Mouse (Mus musculus) embryonic facial prominence, embryonic 13.5 days (tissue): ENCODE data around the gene Kiss1r. TPM values are rescaled to one million over a fixed set of nuclear protein-coding genes. Genes with fewer than 3 reads are reported as not detected.
A peak's percentile ranks its signal among the peaks of the same experiment; 100 is the strongest.
"Not testable (repeated sequence)": the region's sequence is repeated elsewhere in the genome, so short reads cannot be mapped to it uniquely, and the experiment has no call there.

ENCODE experiments used
- ATAC-seq: fragments of 200-750 bp; cut with Nextera tagmentation; 2 replicates; pipeline ENCODE4 v1.8.0; 2017; ENCODE audit warnings: low read depth; ENCODE audit not compliant: insufficient number of reproducible peaks, insufficient read depth, low FRiP score, low TSS enrichment
- H3K27ac ChIP-seq: fragments of 300-500 bp; sonication (generic); 2 replicates; pipeline ENCODE4 v1.5.1; 2015; ENCODE audit warnings: moderate library complexity, mild to moderate bottlenecking, inconsistent platforms
- H3K27me3 ChIP-seq: fragments of 300-500 bp; sonication (generic); 2 replicates; pipeline ENCODE4 v1.6.1; 2015; ENCODE audit warnings: mild to moderate bottlenecking, inconsistent platforms
- H3K36me3 ChIP-seq: fragments of 300-500 bp; sonication (generic); 2 replicates; pipeline ENCODE4 v1.6.1; 2015; ENCODE audit warnings: mild to moderate bottlenecking, inconsistent platforms
- H3K4me1 ChIP-seq: fragments of 300-500 bp; sonication (generic); 2 replicates; pipeline ENCODE4 v1.6.1; 2015; ENCODE audit warnings: inconsistent platforms
- H3K4me2 ChIP-seq: fragments of 300-500 bp; sonication (generic); 2 replicates; pipeline ENCODE4 v1.6.1; 2015; ENCODE audit warnings: moderate library complexity, mild to moderate bottlenecking, inconsistent platforms
- H3K4me3 ChIP-seq: fragments of 300-500 bp; sonication (generic); 2 replicates; pipeline ENCODE4 v1.5.1; 2015; ENCODE audit warnings: mild to moderate bottlenecking, inconsistent platforms
- H3K9ac ChIP-seq: fragments of 300-500 bp; sonication (generic); 2 replicates; pipeline ENCODE4 v1.6.1; 2015; ENCODE audit warnings: mild to moderate bottlenecking, inconsistent platforms
- H3K9me3 ChIP-seq: fragments of 300-500 bp; sonication (generic); 2 replicates; pipeline ENCODE4 v1.6.1; 2016; ENCODE audit warnings: inconsistent platforms
- WGBS: fragments of 180-500 bp; shearing (Covaris S2); methylation state at CpG from one replicate; pipeline ENCODE4 v1.1.7; 2015; ENCODE audit warnings: mixed read lengths; 5-methylcytosine and 5-hydroxymethylcytosine counted together
- polyA plus RNA-seq: library from polyadenylated mRNA; unstranded; fragments of >200 nt; fragmentation: Nextera tagmentation; extraction: Ambion mirVana; gene quantifications from 2 replicates; pipeline ENCODE4 v1.2.1, GENCODE M21; 2015

Kiss1r gene
- polyA plus RNA-seq, 1 experiment from 2014 or later: 1.3 TPM

GRCm38 (mm10) chr10:79883297-79884084, 33.3 kb upstream of the Kiss1r start:
- Histone ChIP-seq H3K9ac (peak overlapping the region; percentile 51), H3K27ac (no peak overlapping the region), H3K4me1 (peaks cover 29% of the 10 kb centered on the region), H3K4me3 (0 out of 2 replicates have a peak overlapping the region, but pooled peaks have one; percentile 7), H3K4me2 (peak overlapping the region; percentile 31), H3K36me3 (no peaks in the 10 kb centered on the region), H3K9me3 (no peaks in the 10 kb centered on the region), H3K27me3 (peaks cover 12% of the 10 kb centered on the region)
- WGBS: 16% methylated on average over 22 of the region's 22 CpGs
- no peak for ATAC-seq

DNA sequence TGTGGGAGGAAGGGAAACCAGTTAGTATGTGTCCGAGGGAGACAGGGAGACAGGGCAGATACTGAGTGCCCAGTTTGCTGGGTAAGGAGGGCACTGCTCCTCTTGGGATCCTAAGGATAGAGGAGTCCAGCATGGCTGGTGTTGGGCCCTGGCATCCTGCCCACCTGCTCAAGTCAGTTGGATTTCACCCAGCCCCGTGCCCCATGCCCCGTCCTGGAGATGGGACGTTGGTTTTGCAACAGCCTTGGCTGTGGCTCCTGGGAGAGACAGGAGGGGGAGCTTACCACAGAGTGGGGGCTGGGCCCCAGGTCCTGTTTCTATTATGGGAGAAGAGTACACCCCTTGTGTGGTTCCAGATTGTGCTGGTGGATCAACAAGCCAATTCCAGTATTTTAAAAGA, 32.3 kb upstream of the Kiss1r start:
- H3K4me3 ChIP-seq: no peak overlapping the region
- peaks cover 29% of the 10 kb centered on the region for H3K4me1 ChIP-seq
- ATAC-seq: no peak
- H3K9me3 ChIP-seq: no peaks in the 10 kb centered on the region
- WGBS: 52% methylated on average over 4 of the region's 4 CpGs
- no peak overlapping the region for H3K4me2 ChIP-seq
- H3K27me3 ChIP-seq: peaks cover 12% of the 10 kb centered on the region
- H3K9ac ChIP-seq: 0 out of 2 replicates have a peak overlapping the region, but pooled peaks have one; percentile 51
- no peak overlapping the region for H3K27ac ChIP-seq
- no peaks in the 10 kb centered on the region for H3K36me3 ChIP-seq

DNA sequence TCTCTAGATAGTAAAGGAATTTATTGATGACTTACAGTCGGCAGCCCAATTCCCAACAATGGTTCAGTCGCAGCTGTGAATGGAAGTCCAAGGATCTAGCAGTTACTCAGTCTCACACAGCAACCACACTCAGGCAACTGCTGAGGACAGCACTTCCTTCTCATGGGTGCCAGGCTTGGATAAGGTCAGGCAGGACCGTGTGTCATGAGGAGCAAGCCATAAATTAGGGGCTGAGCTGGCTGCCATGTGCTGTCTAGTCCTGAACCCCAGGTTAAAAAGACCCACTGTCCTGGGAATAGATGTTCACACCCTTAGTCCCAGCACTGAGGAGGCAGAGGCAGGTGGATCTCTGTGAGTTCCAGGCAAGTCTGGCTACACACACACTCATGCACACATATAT, 31.8 kb upstream of the Kiss1r start:
- H3K4me3 ChIP-seq, H3K27ac ChIP-seq, H3K9me3 ChIP-seq, H3K36me3 ChIP-seq, H3K9ac ChIP-seq, H3K4me2 ChIP-seq, ATAC-seq: not testable (repeated sequence)
- Histone ChIP-seq H3K4me1 (peaks cover 29% of the 10 kb centered on the region), H3K27me3 (peaks cover 12% of the 10 kb centered on the region)
- 76% methylated on average over 3 of the region's 3 CpGs for WGBS

DNA sequence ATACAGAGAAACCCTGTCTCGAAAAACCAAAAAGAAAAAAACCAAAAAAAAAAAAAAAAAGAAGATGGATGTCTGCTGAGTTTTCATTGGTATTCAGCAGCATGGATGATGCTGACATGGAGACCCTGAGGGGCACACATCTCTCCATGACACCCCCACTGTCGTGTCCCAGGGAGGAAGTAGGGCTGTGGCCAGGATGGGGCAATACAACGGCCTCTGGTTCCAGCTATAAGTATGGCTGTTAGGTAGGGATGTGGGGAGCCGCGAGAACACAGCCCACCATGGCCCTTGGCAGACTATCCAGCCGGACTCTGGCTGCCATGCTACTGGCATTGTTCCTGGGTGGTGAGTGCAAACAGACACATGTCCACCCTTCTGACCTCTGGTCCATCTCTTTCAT, 30.7 kb upstream of the Kiss1r start, which contains the start of gene Elane:
TSS of gene Elane (plus strand) at position 194 of the 400 bp plus-strand sequence.
- WGBS: 88% methylated on average over 6 of the region's 6 CpGs
- Histone ChIP-seq H3K9ac (no peak within 1 kb of the TSS), H3K36me3 (no peaks in the 10 kb centered on the region), H3K4me1 (peaks cover 29% of the 10 kb centered on the region), H3K4me3 (no peak within 1 kb of the TSS), H3K27me3 (peaks cover 12% of the 10 kb centered on the region; the same call in 1 of the 2 replicates), H3K4me2 (no peak within 1 kb of the TSS), H3K9me3 (no peaks in the 10 kb centered on the region), H3K27ac (no peak within 1 kb of the TSS)
- ATAC-seq: no peak

DNA sequence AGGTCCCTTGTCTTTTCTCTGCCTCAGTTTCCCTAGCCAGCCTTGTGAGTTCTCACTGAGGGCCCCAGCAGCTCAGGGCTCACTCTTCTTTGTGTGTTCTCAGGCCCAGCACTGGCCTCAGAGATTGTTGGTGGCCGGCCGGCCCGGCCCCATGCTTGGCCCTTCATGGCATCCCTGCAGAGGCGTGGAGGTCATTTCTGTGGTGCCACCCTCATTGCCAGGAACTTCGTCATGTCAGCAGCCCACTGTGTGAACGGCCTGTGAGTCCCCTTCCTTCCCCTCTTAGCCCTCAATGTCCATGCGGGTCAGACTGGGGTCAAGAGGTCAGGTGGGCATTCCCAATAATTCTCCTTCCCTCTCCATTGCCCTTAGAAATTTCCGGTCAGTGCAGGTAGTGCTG, 30.2 kb upstream of the Kiss1r start:
- WGBS: 65% methylated on average over 8 of the region's 8 CpGs
- ATAC-seq: no peak
- no peak overlapping the region for H3K27ac ChIP-seq
- peaks cover 28% of the 10 kb centered on the region for H3K4me1 ChIP-seq
- no peaks in the 10 kb centered on the region for H3K9me3 ChIP-seq
- H3K4me2 ChIP-seq: no peak overlapping the region
- H3K36me3 ChIP-seq: no peaks in the 10 kb centered on the region
- no peak overlapping the region for H3K9ac ChIP-seq
- no peak overlapping the region for H3K4me3 ChIP-seq
- peaks cover 12% of the 10 kb centered on the region; the same call in 1 of the 2 replicates for H3K27me3 ChIP-seq

DNA sequence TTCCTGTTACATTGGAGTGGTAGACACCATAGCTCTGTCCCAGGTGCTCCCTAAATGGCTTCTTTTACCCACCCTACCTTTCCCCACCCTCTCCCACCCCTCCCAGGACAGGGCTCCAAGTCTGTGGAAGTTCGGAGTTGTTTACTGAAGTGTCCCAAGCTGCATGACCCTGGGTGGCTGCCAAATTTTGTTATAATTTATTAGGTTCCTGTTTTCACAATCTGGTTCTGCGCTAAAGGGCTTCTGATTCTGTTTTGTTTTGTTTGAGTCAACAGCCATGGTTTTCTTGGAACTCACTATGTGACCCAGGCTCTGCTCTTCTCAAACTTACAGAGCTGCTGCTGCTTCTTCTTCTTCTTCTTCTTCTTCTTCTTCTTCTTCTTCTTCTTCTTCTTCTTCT, 27.4 kb upstream of the Kiss1r start:
- ATAC-seq: no peak
- WGBS: 85% methylated on average over 2 of the region's 2 CpGs

DNA sequence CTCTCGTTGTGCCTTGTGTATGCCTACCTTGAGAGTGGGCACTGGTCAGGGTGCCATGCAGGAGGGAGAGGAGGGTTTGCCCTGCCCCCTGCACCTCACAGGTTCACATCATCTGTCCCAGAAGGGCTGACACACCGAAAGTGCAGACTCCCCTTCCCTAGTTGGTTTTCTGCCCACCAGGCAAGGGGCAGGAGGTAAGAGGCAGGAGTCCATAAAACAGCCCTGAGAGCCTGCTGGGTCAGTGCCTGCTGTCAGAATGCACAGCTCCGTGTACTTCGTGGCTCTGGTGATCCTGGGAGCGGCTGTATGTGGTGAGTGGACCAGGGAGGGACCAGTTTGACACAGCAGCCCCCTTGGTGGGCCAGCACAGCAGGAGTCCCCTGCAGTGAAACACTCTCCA, 26.1 kb upstream of the Kiss1r start, which contains the start of gene Cfd:
TSS of gene Cfd (plus strand) at position 184 of the 400 bp plus-strand sequence.
- no peak for ATAC-seq
- no peak within 1 kb of the TSS for H3K4me3 ChIP-seq
- H3K9me3 ChIP-seq: no peaks in the 10 kb centered on the region
- 41% methylated on average over 5 of the region's 5 CpGs for WGBS
- 0 out of 2 replicates have a peak, but pooled peaks cover 2% of the 10 kb centered on the region for H3K4me1 ChIP-seq
- no peak within 1 kb of the TSS for H3K4me2 ChIP-seq
- 0 out of 2 replicates have a peak within 1 kb of the TSS, but pooled peaks have one; percentile 41 for H3K9ac ChIP-seq
- H3K27me3 ChIP-seq: no peaks in the 10 kb centered on the region
- no peak within 1 kb of the TSS for H3K27ac ChIP-seq
- peaks cover 17% of the 10 kb centered on the region for H3K36me3 ChIP-seq

More for the DNA sequence above, 27.4 kb upstream of the Kiss1r start:
- no peaks in the 10 kb centered on the region for H3K9me3 ChIP-seq
- no peak overlapping the region for H3K4me2 ChIP-seq
- 0 out of 2 replicates have a peak, but pooled peaks cover 4% of the 10 kb centered on the region for H3K4me1 ChIP-seq
- no peak overlapping the region for H3K9ac ChIP-seq
- peaks cover 6% of the 10 kb centered on the region; the same call in 1 of the 2 replicates for H3K36me3 ChIP-seq
- H3K27me3 ChIP-seq: no peaks in the 10 kb centered on the region
- no peak overlapping the region for H3K4me3 ChIP-seq
- H3K27ac ChIP-seq: no peak overlapping the region

DNA sequence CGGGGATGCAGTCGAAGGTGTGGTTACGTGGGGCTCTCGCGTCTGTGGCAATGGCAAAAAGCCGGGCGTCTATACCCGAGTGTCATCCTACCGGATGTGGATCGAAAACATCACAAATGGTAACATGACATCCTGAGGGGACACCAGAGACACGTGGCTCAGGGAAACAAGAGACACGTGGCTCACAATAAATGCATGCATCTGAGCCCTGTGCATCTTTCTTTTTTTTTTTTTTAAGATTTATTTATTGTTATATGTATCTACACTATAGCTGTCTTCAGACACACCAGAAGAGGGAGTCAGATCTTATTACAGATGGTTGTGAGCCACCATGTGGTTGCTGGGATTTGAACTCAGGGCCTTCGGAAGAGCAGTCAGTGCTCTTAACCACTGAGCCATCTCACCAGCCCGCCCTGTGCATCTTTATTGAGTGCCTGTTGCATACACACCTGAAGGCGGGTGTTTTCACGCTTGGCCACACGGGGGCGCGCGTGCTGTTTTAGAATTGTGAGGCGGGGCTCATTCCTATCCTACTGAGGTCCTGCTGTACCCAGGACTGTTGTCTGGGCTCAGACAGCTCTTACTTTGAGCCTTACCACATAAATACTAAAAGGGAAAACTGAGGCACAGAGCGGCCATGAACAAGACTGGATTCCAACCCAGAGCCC, 24.2 kb upstream of the Kiss1r start:
- H3K9me3 ChIP-seq, H3K4me3 ChIP-seq, H3K4me2 ChIP-seq, H3K27ac ChIP-seq, ATAC-seq, H3K4me1 ChIP-seq, H3K9ac ChIP-seq, H3K27me3 ChIP-seq: not testable (repeated sequence)
- 44% methylated on average over 22 of the region's 22 CpGs for WGBS
- peaks cover 36% of the 10 kb centered on the region for H3K36me3 ChIP-seq

- Histone ChIP-seq H3K4me1 (0 out of 2 replicates have a peak, but pooled peaks cover 2% of the 10 kb centered on the region), H3K36me3 (peaks cover 67% of the 10 kb centered on the region), H3K4me2 (no peak overlapping the region), H3K27ac (no peak overlapping the region), H3K4me3 (no peak overlapping the region), H3K9ac (0 out of 2 replicates have a peak overlapping the region, but pooled peaks have one; percentile 6), H3K9me3 (no peaks in the 10 kb centered on the region), H3K27me3 (no peaks in the 10 kb centered on the region)
- WGBS: 89% methylated on average over 16 of the region's 16 CpGs
- no peak for ATAC-seq
Observed at GRCm38 (mm10) chr10:79896306-79896705, 20.5 kb upstream of the Kiss1r start.

GRCm38 (mm10) chr10:79896814-79897213, 20.0 kb upstream of the Kiss1r start:
- H3K9me3 ChIP-seq: no peaks in the 10 kb centered on the region
- 0 out of 2 replicates have a peak, but pooled peaks cover 2% of the 10 kb centered on the region for H3K4me1 ChIP-seq
- no peak overlapping the region for H3K27ac ChIP-seq
- H3K4me2 ChIP-seq: no peak overlapping the region
- H3K4me3 ChIP-seq: no peak overlapping the region
- ATAC-seq: no peak
- WGBS: 84% methylated on average over 13 of the region's 13 CpGs
- 0 out of 2 replicates have a peak overlapping the region, but pooled peaks have one; percentile 6 for H3K9ac ChIP-seq
- H3K27me3 ChIP-seq: no peaks in the 10 kb centered on the region
- peaks cover 71% of the 10 kb centered on the region for H3K36me3 ChIP-seq

- Histone ChIP-seq H3K4me1 (no peaks in the 10 kb centered on the region), H3K9ac (0 out of 2 replicates have a peak overlapping the region, but pooled peaks have one; percentile 32), H3K4me2 (no peak overlapping the region), H3K9me3 (no peaks in the 10 kb centered on the region), H3K4me3 (no peak overlapping the region), H3K27me3 (no peaks in the 10 kb centered on the region), H3K36me3 (peaks cover 76% of the 10 kb centered on the region), H3K27ac (no peak overlapping the region)
- WGBS: 55% methylated on average over 20 of the region's 20 CpGs
- ATAC-seq: no peak
Observed at GRCm38 (mm10) chr10:79897316-79898245, 19.2 kb upstream of the Kiss1r start.
